Mouse (Mus musculus) CD4-positive, CD25-positive, alpha-beta regulatory T cell, adult 4 months (primary cell): ENCODE results near the gene Mslnl. TPM values are rescaled to one million over a fixed set of nuclear protein-coding genes. Genes with fewer than 3 reads are reported as not detected.
A peak's percentile ranks its signal among the peaks of the same experiment; 100 is the strongest.
"Not testable (repeated sequence)": the region's sequence is repeated elsewhere in the genome, so short reads cannot be mapped to it uniquely, and the experiment has no call there.

Experiments used
- ATAC-seq: one replicate; pipeline ENCODE4 v1.8.0; 2017
- polyA plus RNA-seq, 2 experiments: library from polyadenylated mRNA; unstranded; fragments of 100-300 nt; shearing (Covaris generic); gene quantifications; one replicate each; pipeline ENCODE4 v1.2.1; 2017

Gene Mslnl
- not detected for polyA plus RNA-seq

- no peak for ATAC-seq
Observed at GRCm38 (mm10) chr17:25735745-25736144, at the start of gene Mslnl. Mslnl (plus strand) TSS chr17:25736042.

DNA sequence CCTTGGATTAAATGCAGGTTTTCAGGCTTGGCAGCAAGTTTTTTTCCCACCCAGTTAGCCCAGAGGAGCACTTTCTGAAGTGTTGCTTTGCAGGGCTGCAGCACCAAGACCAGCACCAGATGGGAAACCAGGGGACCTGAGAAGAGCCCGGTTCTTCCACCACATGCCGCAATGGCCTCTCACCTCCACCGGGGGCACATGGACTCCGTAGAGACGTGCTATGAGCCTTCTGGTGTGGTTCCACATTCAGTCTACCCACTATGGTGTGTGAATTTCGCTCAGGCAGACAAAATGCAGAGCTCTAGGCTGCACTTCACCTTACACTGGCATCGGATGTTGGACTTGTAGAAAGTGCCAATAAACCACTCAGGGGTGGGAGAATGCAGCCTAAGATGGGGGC lies 49.5 kb upstream of the Mslnl start:
- ATAC-seq = no peak

DNA sequence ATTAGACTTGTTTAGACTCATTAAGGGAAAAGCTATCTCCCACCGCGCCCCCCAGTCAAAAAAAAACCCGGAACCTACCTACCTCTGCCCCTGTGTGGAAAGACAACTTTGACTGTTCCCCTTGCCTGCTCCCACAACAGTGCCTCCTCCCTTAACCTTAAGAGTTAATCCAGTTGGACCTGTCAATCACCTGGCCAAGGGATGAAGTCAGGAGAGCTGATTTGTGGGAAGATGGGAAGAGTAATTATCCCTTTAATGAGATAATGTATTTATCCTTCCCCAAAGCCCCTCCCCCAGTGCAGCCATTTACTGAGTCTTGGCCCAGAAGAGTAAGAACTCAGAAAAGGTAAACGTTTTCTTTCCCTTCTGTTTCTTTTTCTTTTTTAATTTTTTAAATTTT lies 46.9 kb upstream of the Mslnl start:
- ATAC-seq = no peak

GRCm38 (mm10) chr17:25696263-25696662 lies 39.6 kb upstream of the Mslnl start:
- no peak for ATAC-seq

- ATAC-seq = peak; percentile 43
Observed at GRCm38 (mm10) chr17:25698446-25698845, 37.4 kb upstream of the Mslnl start.

DNA sequence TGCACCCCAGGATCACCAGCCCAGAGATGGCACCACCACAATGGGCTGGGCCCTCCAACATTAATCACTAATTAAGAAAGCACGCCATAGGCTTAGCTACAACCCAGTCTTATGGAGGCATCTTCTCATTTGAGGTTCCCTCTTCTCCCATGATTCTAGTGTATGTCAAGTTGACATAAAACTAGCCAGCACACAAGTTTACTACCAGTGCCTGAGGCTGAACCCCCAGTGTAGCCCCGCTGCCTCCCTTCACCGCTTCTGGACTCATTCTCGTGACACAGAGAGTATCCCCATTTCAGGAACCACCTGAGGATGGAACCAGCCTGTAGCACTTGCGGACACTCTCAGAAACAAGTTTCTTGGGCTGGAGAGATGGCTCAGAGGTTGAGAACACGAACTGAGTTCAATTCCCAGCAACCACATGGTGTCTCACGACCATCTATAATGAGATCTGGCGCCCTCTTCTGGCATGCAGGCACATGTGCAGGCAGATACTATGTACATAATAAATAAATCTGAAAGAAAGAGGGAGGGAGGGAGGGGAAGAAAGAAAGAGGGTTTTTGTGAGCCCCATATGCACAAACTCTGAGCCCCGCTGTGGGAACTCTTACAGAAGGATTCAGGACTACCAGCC lies 34.9 kb upstream of the Mslnl start:
- ATAC-seq = no peak

- no peak for ATAC-seq
Observed at GRCm38 (mm10) chr17:25709994-25710393, 25.8 kb upstream of the Mslnl start.

GRCm38 (mm10) chr17:25711136-25711535 lies 24.7 kb upstream of the Mslnl start:
- ATAC-seq = no peak

GRCm38 (mm10) chr17:25715627-25716026 lies 20.2 kb upstream of the Mslnl start:
- no peak for ATAC-seq

- ATAC-seq = no peak
Observed at GRCm38 (mm10) chr17:25716130-25716529, 19.7 kb upstream of the Mslnl start.

- no peak for ATAC-seq
Observed at GRCm38 (mm10) chr17:25716711-25717637, 18.9 kb upstream of the Mslnl start, which contains the start of gene Gng13. Gng13 (plus strand) TSS chr17:25717171.

GRCm38 (mm10) chr17:25717691-25718090 lies 18.2 kb upstream of the Mslnl start:
- ATAC-seq = no peak

DNA sequence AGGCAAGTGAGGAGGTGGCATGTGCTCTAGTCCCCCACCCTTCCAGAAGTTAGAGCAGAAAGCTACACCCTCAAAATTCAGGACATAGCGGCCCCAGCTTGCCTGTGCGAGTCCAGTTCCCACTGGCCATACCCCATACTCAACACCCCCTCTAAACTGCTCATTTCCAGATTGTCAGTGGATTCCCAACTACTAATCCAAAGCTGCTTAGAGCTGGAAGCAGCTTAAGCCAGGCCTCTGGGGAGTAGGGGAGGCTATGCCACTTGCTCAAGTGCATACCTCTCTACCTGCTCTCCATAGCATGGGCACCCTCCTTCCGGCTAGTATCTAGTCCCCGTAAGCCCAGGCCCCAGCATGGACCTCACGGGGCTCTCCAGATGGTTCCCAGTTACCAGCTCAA lies 14.4 kb upstream of the Mslnl start:
- ATAC-seq = no peak

DNA sequence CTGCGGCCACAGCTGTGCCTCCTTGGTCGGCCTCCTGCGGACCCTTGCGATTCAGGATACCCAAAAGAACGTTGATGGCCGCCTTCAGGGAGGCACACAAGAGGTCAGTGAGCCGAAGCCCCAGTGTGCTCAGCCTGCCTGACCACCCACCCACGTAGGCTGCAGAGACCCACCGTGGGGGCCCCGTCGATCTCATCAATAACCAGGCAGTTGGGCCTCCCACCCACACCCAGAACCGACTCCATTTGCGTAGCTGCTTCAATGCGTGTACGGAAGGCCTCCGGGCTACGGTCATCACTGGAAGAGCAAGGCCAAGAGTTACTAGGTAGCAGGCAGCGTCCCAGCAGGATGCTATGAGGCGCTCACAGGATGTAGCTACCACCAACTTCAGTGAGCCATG lies 12.4 kb upstream of the Mslnl start:
- ATAC-seq = no peak

GRCm38 (mm10) chr17:25723919-25724318 lies 11.9 kb upstream of the Mslnl start:
- no peak for ATAC-seq

DNA sequence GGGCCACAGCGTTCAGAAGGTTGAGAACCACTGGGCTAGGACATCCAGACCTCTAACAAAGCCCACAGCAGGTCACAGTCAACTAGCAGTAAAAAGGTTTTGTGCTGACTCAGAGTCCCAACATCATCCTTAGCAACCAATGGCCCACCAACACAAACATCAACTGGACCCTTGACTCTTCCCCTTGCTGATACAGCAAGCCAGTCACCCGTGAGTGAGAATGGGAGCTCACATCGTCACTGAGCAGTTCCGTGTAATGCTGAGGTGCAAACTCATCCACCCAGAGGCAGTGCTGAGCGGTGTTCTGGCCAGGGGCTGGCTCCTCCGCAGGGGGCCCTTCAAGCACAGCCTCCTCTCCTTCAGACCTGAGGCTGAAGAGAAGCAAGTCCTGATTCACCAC lies 10.6 kb upstream of the Mslnl start:
- ATAC-seq = no peak

DNA sequence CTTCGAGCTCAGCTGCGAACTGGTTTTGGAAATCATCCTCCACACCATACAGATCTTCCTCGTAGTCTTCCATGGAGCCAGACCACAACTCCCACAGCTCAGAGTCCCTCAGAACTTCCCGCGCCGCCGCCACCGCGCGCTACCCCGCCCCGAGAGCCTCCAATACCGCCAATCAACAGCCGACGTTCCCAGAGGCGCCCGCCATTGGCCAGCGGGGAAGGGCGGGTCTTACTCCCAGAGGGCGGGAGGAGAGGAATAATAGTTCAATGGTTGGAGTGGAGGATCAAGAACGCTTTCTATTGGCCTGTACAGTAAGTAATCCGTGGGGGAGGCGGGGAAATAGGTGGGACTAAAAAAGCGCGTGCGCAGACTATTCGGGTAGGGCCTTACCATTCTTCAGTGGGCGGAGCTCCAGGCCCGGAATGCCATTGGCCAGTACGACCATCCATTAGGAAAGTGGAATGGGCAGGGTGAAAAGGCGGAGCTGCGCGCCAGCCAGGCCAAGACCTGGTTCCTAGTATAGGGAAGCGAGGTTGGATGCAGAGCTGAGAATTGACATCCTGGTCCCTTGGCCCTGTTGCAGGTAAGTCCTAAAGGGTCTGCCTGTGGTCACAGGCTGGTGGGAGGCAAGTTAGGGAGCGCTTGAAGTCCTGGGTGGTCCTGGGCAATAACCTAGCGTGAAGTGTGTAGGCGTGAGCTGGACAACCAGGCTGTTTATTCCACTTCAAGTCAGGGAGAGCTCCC lies 8.4 kb upstream of the Mslnl start, which contains the start of the genes Chtf18 and Rpusd1:
Chtf18 (minus strand) TSS at position 155 of the 744 bp plus-strand sequence.
Rpusd1 (plus strand) TSS at position 406 of the 744 bp plus-strand sequence.
- peak; percentile 98 for ATAC-seq

GRCm38 (mm10) chr17:25728009-25728270 lies 7.9 kb upstream of the Mslnl start:
- no peak for ATAC-seq

DNA sequence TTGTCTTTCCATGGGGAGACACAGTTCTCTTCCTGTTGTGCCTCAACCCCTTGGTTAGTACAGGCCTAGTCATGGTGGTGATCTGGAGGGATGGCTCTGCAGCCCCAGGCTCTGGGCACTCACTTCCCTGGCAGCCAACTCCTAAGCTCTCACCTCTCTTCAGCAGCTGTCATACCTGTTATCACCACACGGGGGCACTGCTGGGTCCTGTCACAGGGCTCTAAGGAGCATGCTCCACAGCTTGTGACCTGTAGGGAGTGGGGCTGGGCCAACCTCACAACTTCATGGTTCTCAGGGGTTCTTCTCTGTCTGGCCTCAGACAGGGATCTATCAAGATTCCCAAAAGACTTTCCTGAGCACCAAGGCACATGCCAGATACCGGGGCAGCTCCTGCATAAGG lies 3.8 kb upstream of the Mslnl start:
- ATAC-seq = no peak

- no peak for ATAC-seq
Observed at GRCm38 (mm10) chr17:25735246-25735645, 596 bp upstream of the Mslnl start.

GRCm38 (mm10) chr17:25738861-25739260 lies 3.0 kb downstream of the Mslnl start:
- ATAC-seq = no peak

- not testable (repeated sequence) for ATAC-seq
Observed at GRCm38 (mm10) chr17:25741471-25741870, 5.6 kb downstream of the Mslnl start.

DNA sequence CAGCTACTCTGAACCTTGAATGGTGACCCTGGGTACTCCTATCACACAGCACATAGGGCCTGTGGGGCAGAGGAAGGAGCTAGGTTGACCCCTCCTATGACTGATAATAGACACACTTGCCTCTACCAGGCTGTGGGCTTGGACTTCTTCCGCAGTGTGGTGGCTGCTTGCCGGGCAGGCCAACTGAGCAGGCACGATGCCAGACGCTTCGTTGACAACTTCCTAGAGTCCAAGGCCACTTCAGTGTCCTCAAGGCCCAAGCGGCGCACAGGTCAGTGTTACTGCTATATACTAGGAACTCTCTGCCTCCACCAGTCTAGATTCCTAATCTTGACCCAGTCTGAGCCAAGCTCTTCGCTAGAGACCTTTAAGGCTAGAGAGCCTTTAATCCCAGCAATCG lies 8.0 kb downstream of the Mslnl start:
- no peak for ATAC-seq
